Mouse (Mus musculus) lung, adult 2 months (tissue): ENCODE data around the gene Cyp2d11.

Experiments
- CTCF ChIP-seq: fragments of 200-500 bp; IDR thresholded peaks from 2 replicates; pipeline ENCODE4 v1.5.1; 2011; ENCODE audit warnings: mild to moderate bottlenecking, low read length, control low read depth; ENCODE audit not compliant: insufficient read depth
- POLR2A ChIP-seq: fragments of 200-500 bp; IDR thresholded peaks from 2 replicates; pipeline ENCODE4 v1.6.1; 2011; ENCODE audit warnings: low read depth, mild to moderate bottlenecking, control low read depth, low read length, borderline replicate concordance; ENCODE audit errors: extremely low read depth

DNA sequence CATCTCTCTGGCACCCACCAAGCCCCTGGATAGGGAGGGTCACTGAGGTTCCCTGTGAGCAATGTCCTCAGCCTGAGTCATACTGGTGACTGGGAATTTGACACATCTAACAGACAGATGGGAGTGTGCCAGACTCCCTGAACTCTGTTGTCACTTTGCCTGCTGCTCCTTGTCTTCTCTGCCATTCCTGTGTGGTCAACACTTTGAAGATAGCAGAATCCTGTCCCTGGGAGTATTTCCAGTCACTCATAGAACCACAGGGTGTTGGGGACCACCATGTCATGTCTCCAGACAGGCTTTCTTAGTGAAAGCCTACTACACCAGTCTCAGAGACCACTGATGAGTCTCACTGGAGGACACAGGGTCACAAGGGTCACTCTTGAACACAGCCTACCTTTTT lies 8.3 kb upstream of the Cyp2d11 start:
- TF ChIP-seq CTCF (no peak), POLR2A (no peak)
